Mouse (Mus musculus) adrenal gland, adult 2 months (tissue): ENCODE results near the gene Tmem204. TPM values are rescaled to one million over a fixed set of nuclear protein-coding genes. Genes with fewer than 3 reads are reported as not detected.
"Not testable (repeated sequence)": the region's sequence is repeated elsewhere in the genome, so short reads cannot be mapped to it uniquely, and the experiment has no call there.

Experiments
- DNase-seq: peaks from one replicate; pipeline ENCODE4 v3.0.0; 2021
- long read RNA-seq: library from polyadenylated mRNA; stranded (forward); transcript quantifications from one replicate; pipeline ENCODE4 v2.0.0, GENCODE M21; 2021
- polyA plus RNA-seq: library from polyadenylated mRNA; depleted of rRNA; stranded (reverse); fragments of >200 nt; gene quantifications from 2 replicates; pipeline ENCODE4 v1.2.3, GENCODE M21; 2012; rRNA removed
- total RNA-seq, 2 experiments: library from RNA; stranded (reverse); gene quantifications; 2 replicates each; pipeline ENCODE4 v1.2.3; 2021

The Tmem204 gene
- total RNA-seq, result 10 to 100 TPM; 32.2 to 44.8 TPM
- 59.2 and 64.1 TPM in 2 replicates for polyA plus RNA-seq
- long read RNA-seq, transcript Tmem204-201 (3 exons, 1,846 nt), result major isoform, 33 of 38 reads
- long read RNA-seq, partial matches to known transcripts, result 0 of 38 reads
- long read RNA-seq, other reads (novel, unspliced or antisense), result 3 of 38 reads

GRCm38 (mm10) chr17:25083444-25083931 is at the start of gene Tmem204:
Gene Tmem204 (minus strand): TSS chr17:25083591.
- peak; percentile 59 for DNase-seq

- DNase-seq, result no peak
Measured at GRCm38 (mm10) chr17:25130060-25130459, 46.7 kb upstream of the Tmem204 start.

GRCm38 (mm10) chr17:25127681-25128080 is 44.3 kb upstream of the Tmem204 start:
- DNase-seq, result peak; percentile 28

GRCm38 (mm10) chr17:25127079-25127478 is 43.7 kb upstream of the Tmem204 start:
- peak; percentile 69 for DNase-seq

GRCm38 (mm10) chr17:25125442-25126060 is 42.2 kb upstream of the Tmem204 start:
- DNase-seq, result not testable (repeated sequence)

GRCm38 (mm10) chr17:25123979-25124378 is 40.6 kb upstream of the Tmem204 start:
- no peak for DNase-seq

GRCm38 (mm10) chr17:25120406-25120805 is 37.0 kb upstream of the Tmem204 start, which contains the start of gene Ptx4:
Gene Ptx4 (plus strand): TSS chr17:25120760.
- DNase-seq, result no peak

- peak; percentile 60 for DNase-seq
Measured at GRCm38 (mm10) chr17:25117263-25117662, 33.9 kb upstream of the Tmem204 start.

GRCm38 (mm10) chr17:25115664-25116432 is 32.5 kb upstream of the Tmem204 start, which contains the start of gene Telo2:
Gene Telo2 (minus strand): TSS chr17:25115967.
- DNase-seq, result peak; percentile 96

- no peak for DNase-seq
Measured at GRCm38 (mm10) chr17:25114908-25115645, 31.7 kb upstream of the Tmem204 start.

GRCm38 (mm10) chr17:25112423-25112810 is 29.0 kb upstream of the Tmem204 start:
- DNase-seq, result no peak

GRCm38 (mm10) chr17:25111739-25112422 is 28.5 kb upstream of the Tmem204 start:
- DNase-seq, result peak; percentile 63

GRCm38 (mm10) chr17:25111220-25111619 is 27.8 kb upstream of the Tmem204 start:
- DNase-seq, result no peak

GRCm38 (mm10) chr17:25110590-25110989 is 27.2 kb upstream of the Tmem204 start:
- DNase-seq, result no peak

- DNase-seq, result peak; percentile 59
Measured at GRCm38 (mm10) chr17:25109578-25109977, 26.2 kb upstream of the Tmem204 start.

- no peak for DNase-seq
Measured at GRCm38 (mm10) chr17:25107786-25108185, 24.4 kb upstream of the Tmem204 start.

GRCm38 (mm10) chr17:25101338-25101737 is 17.9 kb upstream of the Tmem204 start:
- DNase-seq, result no peak

GRCm38 (mm10) chr17:25100052-25100451 is 16.7 kb upstream of the Tmem204 start:
- DNase-seq, result no peak

- DNase-seq, result no peak
Measured at GRCm38 (mm10) chr17:25096221-25096620, 12.8 kb upstream of the Tmem204 start.

- DNase-seq, result no peak
Measured at GRCm38 (mm10) chr17:25090450-25090849, 7.1 kb upstream of the Tmem204 start.

GRCm38 (mm10) chr17:25089158-25089557 is 5.8 kb upstream of the Tmem204 start:
- DNase-seq, result no peak
